Mouse (Mus musculus): ENCODE data around the gene Rab5b. TPM values are rescaled to one million over a fixed set of nuclear protein-coding genes. Genes with fewer than 3 reads are reported as not detected.
"Not testable (repeated sequence)": the region's sequence is repeated elsewhere in the genome, so short reads cannot be mapped to it uniquely, and the experiment has no call there.

Gene Rab5b
- polyA plus RNA-seq, 1 experiment from 2014 or later: 72.9 TPM

DNA sequence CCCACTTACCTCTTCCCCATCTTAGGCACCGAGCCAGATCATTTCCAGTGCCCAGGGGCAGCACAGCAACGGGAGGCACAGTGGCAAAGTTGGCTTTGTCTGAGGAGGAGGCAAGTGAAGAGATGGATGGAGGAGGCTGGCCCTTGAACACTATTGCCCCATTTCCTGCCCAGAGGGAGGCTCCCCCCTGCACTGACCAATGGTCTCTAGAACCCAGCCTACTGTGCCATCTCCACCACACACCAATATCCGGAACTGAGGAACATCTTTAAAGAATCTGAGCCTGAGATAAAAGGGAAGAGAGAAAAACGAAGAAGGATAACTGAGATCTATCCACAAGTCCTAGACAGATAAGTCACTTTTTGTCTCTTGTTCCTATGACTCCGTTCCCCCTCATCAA, 32.0 kb upstream of the Rab5b start:
- no peak overlapping the region for H3K4me3 ChIP-seq
- H3K27me3 ChIP-seq (replicated peaks): no peaks in the 10 kb centered on the region
- no peaks in the 10 kb centered on the region for H3K4me1 ChIP-seq (replicated peaks)
- no peak overlapping the region for H3K9ac ChIP-seq
- H3K27ac ChIP-seq (ENCODE audit: poor library complexity, severe bottlenecking): no peak overlapping the region
- H3K9me3 ChIP-seq (replicated peaks): peaks cover 4% of the 10 kb centered on the region; the same call in 1 of the 2 replicates
- WGBS: 73% methylated on average over 5 of the region's 5 CpGs
- H3K4me2 ChIP-seq: no peak overlapping the region
- ATAC-seq (ENCODE audit: insufficient number of reproducible peaks, low FRiP score): no peak
- H3K36me3 ChIP-seq: peaks cover 4% of the 10 kb centered on the region; the same call in 1 of the 2 replicates

GRCm38 (mm10) chr10:128725466-128725865, 29.4 kb upstream of the Rab5b start:
- not testable (repeated sequence) for H3K9me3 ChIP-seq (replicated peaks); H3K36me3 ChIP-seq; ATAC-seq (ENCODE audit: insufficient number of reproducible peaks, low FRiP score); H3K27me3 ChIP-seq (replicated peaks); H3K4me1 ChIP-seq (replicated peaks); H3K9ac ChIP-seq; H3K4me3 ChIP-seq; H3K27ac ChIP-seq (ENCODE audit: poor library complexity, severe bottlenecking); H3K4me2 ChIP-seq
- WGBS: 73% methylated on average over 4 of the region's 4 CpGs

DNA sequence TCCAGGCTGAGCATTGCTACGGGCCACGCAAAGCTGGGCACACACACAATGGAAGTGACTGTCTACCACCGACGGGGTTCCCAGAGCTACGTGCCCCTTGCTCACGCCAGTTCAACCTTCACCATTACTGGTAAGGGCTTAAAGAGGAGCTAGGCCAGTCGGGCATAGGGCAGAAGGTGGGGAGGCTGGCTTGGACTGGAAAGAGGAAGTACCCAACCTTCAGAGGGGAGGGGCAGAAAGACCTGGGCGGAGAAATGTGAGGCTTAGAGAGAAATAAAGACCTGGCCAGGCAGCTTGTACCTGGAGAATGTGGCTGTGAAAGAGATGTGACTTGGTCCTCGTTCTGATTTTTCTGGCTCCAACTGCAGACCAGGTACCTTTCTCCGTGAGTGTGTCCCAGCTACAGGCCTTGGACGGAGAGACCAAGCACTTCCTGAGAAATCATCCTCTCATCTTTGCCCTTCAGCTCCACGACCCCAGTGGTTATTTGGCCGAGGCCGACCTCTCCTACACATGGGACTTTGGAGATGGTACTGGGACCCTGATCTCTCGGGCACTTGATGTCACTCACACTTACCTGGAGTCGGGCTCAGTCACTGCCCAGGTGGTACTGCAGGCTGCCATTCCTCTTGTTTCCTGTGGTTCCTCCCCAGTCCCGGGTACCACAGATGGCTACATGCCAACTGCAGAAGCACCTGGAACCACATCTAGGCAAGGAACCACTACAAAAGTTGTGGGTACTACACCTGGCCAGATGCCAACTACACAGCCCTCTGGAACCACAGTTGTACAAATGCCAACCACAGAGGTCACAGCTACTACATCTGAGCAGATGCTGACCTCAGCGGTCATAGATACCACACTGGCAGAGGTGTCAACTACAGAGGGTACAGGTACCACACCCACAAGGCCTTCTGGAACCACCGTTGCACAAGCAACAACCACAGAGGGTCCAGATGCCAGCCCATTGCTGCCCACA, 19.8 kb upstream of the Rab5b start:
- Histone ChIP-seq H3K27me3 (replicated peaks) (0 out of 2 replicates have a peak, but pooled peaks cover 5% of the 10 kb centered on the region), H3K4me1 (replicated peaks) (no peaks in the 10 kb centered on the region), H3K27ac (ENCODE audit: poor library complexity, severe bottlenecking) (no peak overlapping the region), H3K4me3 (no peak overlapping the region), H3K4me2 (no peak overlapping the region), H3K36me3 (no peaks in the 10 kb centered on the region), H3K9ac (no peak overlapping the region), H3K9me3 (replicated peaks) (no peaks in the 10 kb centered on the region)
- 81% methylated on average over 19 of the region's 19 CpGs for WGBS
- no peak for ATAC-seq (ENCODE audit: insufficient number of reproducible peaks, low FRiP score)

- H3K9ac ChIP-seq; H3K4me1 ChIP-seq (replicated peaks); H3K27ac ChIP-seq (ENCODE audit: poor library complexity, severe bottlenecking); H3K9me3 ChIP-seq (replicated peaks); H3K36me3 ChIP-seq; ATAC-seq (ENCODE audit: insufficient number of reproducible peaks, low FRiP score); H3K4me3 ChIP-seq; H3K27me3 ChIP-seq (replicated peaks); H3K4me2 ChIP-seq: not testable (repeated sequence)
- 87% methylated on average over 7 of the region's 7 CpGs for WGBS
Measured at GRCm38 (mm10) chr10:128711318-128711717, 15.3 kb upstream of the Rab5b start.

DNA sequence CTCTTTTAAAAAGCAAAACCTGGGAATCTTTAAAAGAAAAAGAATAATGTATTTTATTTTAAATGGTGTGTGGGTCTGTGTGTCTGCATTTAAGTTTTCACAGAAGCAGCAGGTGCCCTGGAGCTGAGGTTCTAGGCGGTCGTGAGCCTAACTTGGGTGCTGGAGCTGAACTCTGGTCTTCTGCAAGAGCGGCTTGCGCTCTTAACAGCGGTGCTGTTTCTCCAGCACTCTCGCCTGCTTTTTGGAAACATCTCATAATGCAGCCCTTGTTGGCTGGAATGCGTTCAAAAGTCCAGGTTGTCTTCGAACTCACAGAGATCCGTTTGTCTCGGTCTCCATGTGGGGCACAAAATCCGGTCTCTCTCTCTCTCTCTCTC, 9.2 kb upstream of the Rab5b start:
- H3K4me2 ChIP-seq: peak overlapping the region; percentile 89
- peaks cover 27% of the 10 kb centered on the region for H3K36me3 ChIP-seq
- H3K9ac ChIP-seq: peak overlapping the region; percentile 65
- peak overlapping the region; percentile 99; the same call in 1 of the 2 replicates for H3K27ac ChIP-seq (ENCODE audit: poor library complexity, severe bottlenecking)
- no peaks in the 10 kb centered on the region for H3K27me3 ChIP-seq (replicated peaks)
- 0 out of 2 replicates have a peak, but pooled peaks have one; percentile 5 for ATAC-seq (ENCODE audit: insufficient number of reproducible peaks, low FRiP score)
- WGBS: 9% methylated on average over 11 of the region's 11 CpGs
- peak overlapping the region; percentile 94 for H3K4me3 ChIP-seq
- peaks cover 25% of the 10 kb centered on the region for H3K4me1 ChIP-seq (replicated peaks)
- H3K9me3 ChIP-seq (replicated peaks): no peaks in the 10 kb centered on the region

- ATAC-seq (ENCODE audit: insufficient number of reproducible peaks, low FRiP score): peak; percentile 95
- H3K9me3 ChIP-seq (replicated peaks): no peaks in the 10 kb centered on the region
- H3K9ac ChIP-seq: peak within 1 kb of the TSS; percentile 79
- peak within 1 kb of the TSS; percentile 89 for H3K4me2 ChIP-seq
- H3K36me3 ChIP-seq: peaks cover 32% of the 10 kb centered on the region
- WGBS: under 1% methylated on average over 61 of the region's 62 CpGs
- peaks cover 27% of the 10 kb centered on the region for H3K4me1 ChIP-seq (replicated peaks)
- peak within 1 kb of the TSS; percentile 99 for H3K27ac ChIP-seq (ENCODE audit: poor library complexity, severe bottlenecking)
- peak within 1 kb of the TSS; percentile 94 for H3K4me3 ChIP-seq
- H3K27me3 ChIP-seq (replicated peaks): no peaks in the 10 kb centered on the region
Measured at GRCm38 (mm10) chr10:128704491-128705316, 8.6 kb upstream of the Rab5b start, which contains the start of gene Cdk2. Gene Cdk2, minus strand, starts transcription at chr10:128705031.

DNA sequence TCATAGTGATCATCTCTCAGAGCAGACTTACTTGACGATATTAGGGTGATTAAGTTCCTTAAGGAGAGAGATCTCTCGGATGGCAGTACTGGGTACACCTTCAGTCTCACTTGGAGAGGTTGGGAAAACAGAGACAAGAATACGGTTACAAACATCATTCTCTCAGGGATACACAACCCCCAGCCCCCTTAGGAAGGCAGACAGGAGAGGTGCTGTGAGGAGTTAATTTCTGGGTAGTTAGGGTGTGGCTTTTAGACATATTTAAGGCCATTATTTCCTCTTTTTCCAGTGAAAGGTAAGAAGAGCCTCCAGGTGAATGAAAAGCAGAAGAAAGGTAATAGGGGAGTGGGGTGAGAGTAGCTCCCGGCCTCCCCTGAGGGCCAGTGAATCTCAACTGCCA, 7.8 kb upstream of the Rab5b start, which contains the start of gene Pmel:
Gene Pmel (plus strand): TSS at position 301 of the 400 bp plus-strand sequence.
- H3K9ac ChIP-seq: peak within 1 kb of the TSS; percentile 79
- no peaks in the 10 kb centered on the region for H3K27me3 ChIP-seq (replicated peaks)
- H3K36me3 ChIP-seq: peaks cover 41% of the 10 kb centered on the region
- peaks cover 36% of the 10 kb centered on the region for H3K4me1 ChIP-seq (replicated peaks)
- WGBS: 24% methylated on average over 4 of the region's 4 CpGs
- no peaks in the 10 kb centered on the region for H3K9me3 ChIP-seq (replicated peaks)
- peak within 1 kb of the TSS; percentile 94 for H3K4me3 ChIP-seq
- ATAC-seq (ENCODE audit: insufficient number of reproducible peaks, low FRiP score): no peak
- H3K4me2 ChIP-seq: peak within 1 kb of the TSS; percentile 89
- peak within 1 kb of the TSS; percentile 99 for H3K27ac ChIP-seq (ENCODE audit: poor library complexity, severe bottlenecking)

DNA sequence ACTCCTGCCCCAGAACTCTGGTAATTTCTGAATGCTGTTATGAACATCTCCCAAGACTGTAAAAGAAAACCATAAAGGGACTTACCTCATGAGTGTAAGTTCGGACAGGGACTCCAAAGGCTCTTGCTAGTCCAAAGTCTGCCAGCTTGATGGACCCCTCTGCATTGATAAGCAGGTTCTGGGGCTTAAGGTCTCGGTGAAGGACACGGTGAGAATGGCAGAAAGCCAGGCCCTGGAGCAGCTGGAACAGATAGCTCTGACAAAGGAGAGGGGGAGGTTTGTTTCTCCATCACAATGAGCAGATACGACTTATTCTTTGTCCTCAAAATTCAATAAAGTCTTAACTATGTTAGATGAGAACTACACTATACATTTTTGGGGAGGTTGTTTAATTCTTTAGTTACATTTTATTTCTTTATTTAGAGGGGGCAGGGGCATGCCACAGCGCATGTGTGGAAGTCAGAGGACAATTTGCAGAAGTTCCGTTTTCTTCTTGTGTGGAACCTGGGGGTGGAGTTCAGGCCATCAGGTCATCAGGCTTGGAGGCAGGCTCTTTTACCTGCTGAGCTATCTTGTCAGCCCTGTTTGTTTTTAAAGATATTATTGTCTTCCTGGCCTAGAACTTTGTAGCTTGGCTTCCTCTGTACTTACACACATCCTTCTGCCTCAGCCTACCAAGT, 6.4 kb upstream of the Rab5b start:
- WGBS: 56% methylated on average over 6 of the region's 6 CpGs
- H3K9ac ChIP-seq: no peak overlapping the region
- no peaks in the 10 kb centered on the region for H3K27me3 ChIP-seq (replicated peaks)
- H3K36me3 ChIP-seq: peaks cover 49% of the 10 kb centered on the region
- no peak overlapping the region for H3K27ac ChIP-seq (ENCODE audit: poor library complexity, severe bottlenecking)
- no peak overlapping the region for H3K4me3 ChIP-seq
- H3K9me3 ChIP-seq (replicated peaks): no peaks in the 10 kb centered on the region
- peaks cover 41% of the 10 kb centered on the region for H3K4me1 ChIP-seq (replicated peaks)
- peak overlapping the region; percentile 89 for H3K4me2 ChIP-seq
- ATAC-seq (ENCODE audit: insufficient number of reproducible peaks, low FRiP score): no peak

- H3K4me3 ChIP-seq: no peak overlapping the region
- no peak overlapping the region for H3K4me2 ChIP-seq
- no peak overlapping the region for H3K27ac ChIP-seq (ENCODE audit: poor library complexity, severe bottlenecking)
- H3K9me3 ChIP-seq (replicated peaks): no peaks in the 10 kb centered on the region
- peaks cover 37% of the 10 kb centered on the region for H3K4me1 ChIP-seq (replicated peaks)
- ATAC-seq (ENCODE audit: insufficient number of reproducible peaks, low FRiP score): no peak
- no peak overlapping the region for H3K9ac ChIP-seq
- peaks cover 52% of the 10 kb centered on the region for H3K36me3 ChIP-seq
- 92% methylated on average over 5 of the region's 5 CpGs for WGBS
- H3K27me3 ChIP-seq (replicated peaks): no peaks in the 10 kb centered on the region
Measured at GRCm38 (mm10) chr10:128700712-128701111, 4.6 kb upstream of the Rab5b start.

- peaks cover 52% of the 10 kb centered on the region for H3K36me3 ChIP-seq
- H3K27ac ChIP-seq (ENCODE audit: poor library complexity, severe bottlenecking): peak overlapping the region; percentile 31; the same call in 1 of the 2 replicates
- H3K4me1 ChIP-seq (replicated peaks): peaks cover 38% of the 10 kb centered on the region
- H3K4me2 ChIP-seq: no peak overlapping the region
- no peak overlapping the region for H3K4me3 ChIP-seq
- H3K27me3 ChIP-seq (replicated peaks): no peaks in the 10 kb centered on the region
- no peaks in the 10 kb centered on the region for H3K9me3 ChIP-seq (replicated peaks)
- WGBS: 43% methylated on average over 11 of the region's 11 CpGs
- no peak for ATAC-seq (ENCODE audit: insufficient number of reproducible peaks, low FRiP score)
- peak overlapping the region; percentile 22; the same call in 1 of the 2 replicates for H3K9ac ChIP-seq
Measured at GRCm38 (mm10) chr10:128699611-128700010, 3.5 kb upstream of the Rab5b start.

Data from heart, embryonic 12.5 days (tissue).